Mouse (Mus musculus) effector memory CD4-positive, alpha-beta T cell, adult 5 months (primary cell): ENCODE measurements around the gene C9. TPM values are rescaled to one million over a fixed set of nuclear protein-coding genes. Genes with fewer than 3 reads are reported as not detected.

ENCODE experiments used
- polyA plus RNA-seq: library from polyadenylated mRNA; unstranded; fragments of 100-300 nt; shearing (Covaris generic); gene quantifications from one replicate; pipeline ENCODE4 v1.2.1, GENCODE M21; 2017

C9 gene
- 0.70 TPM for polyA plus RNA-seq

GRCm38 (mm10) chr15:6445135-6445534, at the start of gene C9:
C9 (plus strand) TSS chr15:6445327.

GRCm38 (mm10) chr15:6522653-6523167, 77.6 kb downstream of the C9 start, which contains the start of gene Fyb:
Fyb (plus strand) TSS chr15:6522853.

Other genes with a start within 250 kb of the C9 start
- gene Dab2, start 145.5 kb upstream of the C9 start, polyA plus RNA-seq = not detected
- gene Fyb, start 77.5 kb downstream of the C9 start, polyA plus RNA-seq = 794 TPM